Mouse (Mus musculus) urinary bladder, postnatal 4 days (tissue): ENCODE measurements around the gene Olfr1380.
"Not testable (repeated sequence)": the region's sequence is repeated elsewhere in the genome, so short reads cannot be mapped to it uniquely, and the experiment has no call there.

ENCODE experiments used
- DNase-seq, 2 experiments: peaks; one replicate each; pipeline ENCODE4 v3.0.0; 2021 to 2022; ENCODE audit warnings: low spot score in 2 of 2

Gene Olfr1380

GRCm38 (mm10) chr11:49556578-49556977 is at the start of gene Olfr1380:
Gene Olfr1380, plus strand, starts transcription at chr11:49556878.
- DNase-seq, result not testable (repeated sequence)

GRCm38 (mm10) chr11:49518086-49518485 is 38.6 kb upstream of the Olfr1380 start:
- DNase-seq, result no peak

- DNase-seq, result no peak
Measured at GRCm38 (mm10) chr11:49519348-49519747, 37.3 kb upstream of the Olfr1380 start, which contains the start of gene Olfr1383. Gene Olfr1383, plus strand, starts transcription at chr11:49519648.

- no peak for DNase-seq
Measured at GRCm38 (mm10) chr11:49527947-49528346, 28.7 kb upstream of the Olfr1380 start, which contains the start of gene Olfr1382. Gene Olfr1382, plus strand, starts transcription at chr11:49528247.

GRCm38 (mm10) chr11:49532761-49533160 is 23.9 kb upstream of the Olfr1380 start:
- DNase-seq, result no peak

GRCm38 (mm10) chr11:49536631-49537030 is 20.0 kb upstream of the Olfr1380 start:
- DNase-seq, result not testable (repeated sequence)

GRCm38 (mm10) chr11:49543149-49543548 is 13.5 kb upstream of the Olfr1380 start, which contains the start of gene Olfr1381:
Gene Olfr1381, plus strand, starts transcription at chr11:49543449.
- not testable (repeated sequence) for DNase-seq

- not testable (repeated sequence) for DNase-seq
Measured at GRCm38 (mm10) chr11:49554033-49554432, 2.6 kb upstream of the Olfr1380 start.

- not testable (repeated sequence) for DNase-seq
Measured at GRCm38 (mm10) chr11:49575054-49575453, 18.4 kb downstream of the Olfr1380 start.

GRCm38 (mm10) chr11:49580452-49580851 is 23.8 kb downstream of the Olfr1380 start:
- not testable (repeated sequence) for DNase-seq

GRCm38 (mm10) chr11:49590213-49590612 is 33.5 kb downstream of the Olfr1380 start:
- DNase-seq, result no peak

GRCm38 (mm10) chr11:49597149-49597548 is 40.5 kb downstream of the Olfr1380 start:
- not testable (repeated sequence) for DNase-seq

- DNase-seq, result not testable (repeated sequence)
Measured at GRCm38 (mm10) chr11:49608306-49608705, 51.6 kb downstream of the Olfr1380 start.

- DNase-seq, result not testable (repeated sequence)
Measured at GRCm38 (mm10) chr11:49608938-49609867, 52.5 kb downstream of the Olfr1380 start, which contains the start of gene Flt4. Gene Flt4, plus strand, starts transcription at chr11:49609263.

- DNase-seq, result not testable (repeated sequence)
Measured at GRCm38 (mm10) chr11:49609868-49610824, 53.5 kb downstream of the Olfr1380 start.

GRCm38 (mm10) chr11:49611349-49611748 is 54.7 kb downstream of the Olfr1380 start:
- not testable (repeated sequence) for DNase-seq

- no peak for DNase-seq
Measured at GRCm38 (mm10) chr11:49612154-49612553, 55.5 kb downstream of the Olfr1380 start.

GRCm38 (mm10) chr11:49613349-49613748 is 56.7 kb downstream of the Olfr1380 start:
- no peak for DNase-seq
